Mouse (Mus musculus) forebrain, embryonic 11.5 days (tissue): ENCODE measurements around the gene Map3k4. TPM values are rescaled to one million over a fixed set of nuclear protein-coding genes. Genes with fewer than 3 reads are reported as not detected.
"Not testable (repeated sequence)": the region's sequence is repeated elsewhere in the genome, so short reads cannot be mapped to it uniquely, and the experiment has no call there.

ENCODE experiments used
- ATAC-seq: fragments of 200-750 bp; cut with Nextera tagmentation; replicated peaks from 2 replicates; pipeline ENCODE4 v1.8.0; 2017; ENCODE audit warnings: moderate TSS enrichment; ENCODE audit not compliant: low FRiP score
- DNase-seq: peaks from one replicate; pipeline ENCODE4 v3.0.0-alpha.2; 2017; ENCODE audit warnings: low spot score
- H3K27ac ChIP-seq: fragments of 300-500 bp; sonication (generic); 2 replicates; pipeline ENCODE4 v1.5.1; 2014; ENCODE audit warnings: low read depth, low read length
- H3K27me3 ChIP-seq: fragments of 300-500 bp; sonication (generic); 2 replicates; pipeline ENCODE4 v1.6.1; 2014; ENCODE audit warnings: mild to moderate bottlenecking, low read length, mixed read lengths; ENCODE audit not compliant: control insufficient read depth, insufficient read depth
- H3K36me3 ChIP-seq: fragments of 300-500 bp; sonication (generic); 2 replicates; pipeline ENCODE4 v1.6.1; 2014; ENCODE audit warnings: mild to moderate bottlenecking, low read length, moderate library complexity, mixed read lengths; ENCODE audit not compliant: control insufficient read depth, insufficient read depth
- H3K4me1 ChIP-seq: fragments of 300-500 bp; sonication (generic); replicated peaks from 2 replicates; pipeline ENCODE4 v1.6.1; 2014; ENCODE audit warnings: low read length, mixed read lengths; ENCODE audit not compliant: control insufficient read depth, insufficient read depth
- H3K4me2 ChIP-seq: fragments of 300-500 bp; sonication (generic); 2 replicates; pipeline ENCODE4 v1.6.1; 2014; ENCODE audit warnings: low read depth, mild to moderate bottlenecking, low read length, moderate library complexity, mixed read lengths; ENCODE audit not compliant: severe bottlenecking
- H3K4me3 ChIP-seq: fragments of 300-500 bp; sonication (generic); 2 replicates; pipeline ENCODE4 v1.5.1; 2014; ENCODE audit warnings: low read depth, low read length
- H3K9ac ChIP-seq: fragments of 300-500 bp; sonication (generic); 2 replicates; pipeline ENCODE4 v1.6.1; 2014; ENCODE audit warnings: low read length
- H3K9me3 ChIP-seq: fragments of 300-500 bp; sonication (generic); 2 replicates; pipeline ENCODE4 v1.6.1; 2016; ENCODE audit warnings: low read length, mixed read lengths; ENCODE audit not compliant: control insufficient read depth
- WGBS: fragments of 180-500 bp; shearing (Covaris S2); extraction: QIAGEN DNeasy Blood & Tissue Kit; methylation state at CpG from one replicate; pipeline ENCODE4 v1.1.7; 2014; 5-methylcytosine and 5-hydroxymethylcytosine counted together
- polyA plus RNA-seq: library from polyadenylated mRNA; unstranded; fragments of >200 nt; fragmentation: Nextera tagmentation; extraction: Ambion mirVana; gene quantifications from 2 replicates; pipeline ENCODE4 v1.2.1, GENCODE M21; 2014

Map3k4 gene
- polyA plus RNA-seq, 1 experiment from 2014 or later: 49.5 TPM

- H3K36me3 ChIP-seq: no peaks in the 10 kb centered on the region
- 43% methylated on average over 10 of the region's 10 CpGs for WGBS
- no peaks in the 10 kb centered on the region; the same call in 1 of the 2 replicates for H3K4me1 ChIP-seq
- ATAC-seq (0 out of 2 replicates have a peak, but pooled peaks have one; percentile 55), DNase-seq (no peak)
- no peak overlapping the region for H3K4me2 ChIP-seq
- H3K4me3 ChIP-seq: no peak overlapping the region
- H3K9me3 ChIP-seq: no peaks in the 10 kb centered on the region
- H3K9ac ChIP-seq: no peak overlapping the region
- H3K27ac ChIP-seq: no peak overlapping the region
- no peaks in the 10 kb centered on the region for H3K27me3 ChIP-seq
These were observed 27.9 kb downstream of the Map3k4 start for GRCm38 (mm10) chr17:12290735-12291134.

- not testable (repeated sequence) for H3K9me3 ChIP-seq, H3K27me3 ChIP-seq, ATAC-seq, H3K4me1 ChIP-seq, H3K4me2 ChIP-seq, DNase-seq, H3K4me3 ChIP-seq, H3K27ac ChIP-seq, H3K36me3 ChIP-seq, H3K9ac ChIP-seq
- 86% methylated on average over 1 of the region's 1 CpGs for WGBS
These were observed 28.8 kb downstream of the Map3k4 start for GRCm38 (mm10) chr17:12289836-12290235.

GRCm38 (mm10) chr17:12288871-12289270, 29.7 kb downstream of the Map3k4 start:
- H3K4me2 ChIP-seq: no peak overlapping the region
- 98% methylated on average over 4 of the region's 4 CpGs for WGBS

GRCm38 (mm10) chr17:12279810-12280209, 38.8 kb downstream of the Map3k4 start:
- no peak overlapping the region for H3K27ac ChIP-seq
- ATAC-seq (no peak), DNase-seq (no peak)
- no peak overlapping the region for H3K4me3 ChIP-seq
- no peaks in the 10 kb centered on the region for H3K4me1 ChIP-seq
- no peaks in the 10 kb centered on the region; the same call in 1 of the 2 replicates for H3K9me3 ChIP-seq
- no peaks in the 10 kb centered on the region for H3K36me3 ChIP-seq
- WGBS: 95% methylated on average over 10 of the region's 10 CpGs
- H3K27me3 ChIP-seq: no peaks in the 10 kb centered on the region
- no peak overlapping the region for H3K4me2 ChIP-seq
- no peak overlapping the region for H3K9ac ChIP-seq

More at GRCm38 (mm10) chr17:12288871-12289270, 29.7 kb downstream of the Map3k4 start:
- no peaks in the 10 kb centered on the region for H3K36me3 ChIP-seq
- H3K9ac ChIP-seq: no peak overlapping the region
- no peak overlapping the region for H3K27ac ChIP-seq
- H3K4me3 ChIP-seq: no peak overlapping the region
- H3K4me1 ChIP-seq: no peaks in the 10 kb centered on the region; the same call in 1 of the 2 replicates
- no peaks in the 10 kb centered on the region for H3K27me3 ChIP-seq
- H3K9me3 ChIP-seq: no peaks in the 10 kb centered on the region
- DNase-seq: no peak
- no peak for ATAC-seq

GRCm38 (mm10) chr17:12278073-12278472, 40.5 kb downstream of the Map3k4 start:
- WGBS: 94% methylated on average over 5 of the region's 5 CpGs
- ATAC-seq (no peak), DNase-seq (no peak)
- no peak overlapping the region for H3K4me3 ChIP-seq
- no peak overlapping the region for H3K4me2 ChIP-seq
- H3K27me3 ChIP-seq: no peaks in the 10 kb centered on the region
- H3K36me3 ChIP-seq: no peaks in the 10 kb centered on the region
- no peaks in the 10 kb centered on the region for H3K9me3 ChIP-seq
- no peaks in the 10 kb centered on the region for H3K4me1 ChIP-seq
- H3K9ac ChIP-seq: no peak overlapping the region
- H3K27ac ChIP-seq: no peak overlapping the region

GRCm38 (mm10) chr17:12277297-12277696, 41.3 kb downstream of the Map3k4 start:
- H3K4me2 ChIP-seq: no peak overlapping the region
- no peak overlapping the region for H3K9ac ChIP-seq
- no peaks in the 10 kb centered on the region for H3K9me3 ChIP-seq
- 86% methylated on average over 4 of the region's 4 CpGs for WGBS
- H3K27ac ChIP-seq: no peak overlapping the region
- DNase-seq: no peak
- no peak overlapping the region for H3K4me3 ChIP-seq
- ATAC-seq: no peak
- H3K27me3 ChIP-seq: no peaks in the 10 kb centered on the region
- H3K36me3 ChIP-seq: no peaks in the 10 kb centered on the region
- no peaks in the 10 kb centered on the region for H3K4me1 ChIP-seq

- no peak overlapping the region for H3K4me2 ChIP-seq
- ATAC-seq: no peak
- no peak for DNase-seq
- no peak overlapping the region for H3K27ac ChIP-seq
- no peaks in the 10 kb centered on the region for H3K36me3 ChIP-seq
- H3K4me1 ChIP-seq: no peaks in the 10 kb centered on the region
- no peak overlapping the region for H3K4me3 ChIP-seq
- H3K9ac ChIP-seq: no peak overlapping the region
- no peaks in the 10 kb centered on the region for H3K27me3 ChIP-seq
- no peaks in the 10 kb centered on the region for H3K9me3 ChIP-seq
- 94% methylated on average over 11 of the region's 11 CpGs for whole genome bisulfite sequencing
These were observed 41.9 kb downstream of the Map3k4 start for GRCm38 (mm10) chr17:12276496-12277200.

- WGBS: 77% methylated on average over 9 of the region's 9 CpGs
- Histone ChIP-seq H3K27me3 (no peaks in the 10 kb centered on the region), H3K4me2 (no peak overlapping the region), H3K4me1 (no peaks in the 10 kb centered on the region), H3K27ac (no peak overlapping the region), H3K9me3 (no peaks in the 10 kb centered on the region), H3K9ac (no peak overlapping the region), H3K36me3 (0 out of 2 replicates have a peak, but pooled peaks cover 3% of the 10 kb centered on the region), H3K4me3 (no peak overlapping the region)
- DNase-seq: no peak
- no peak for ATAC-seq
These were observed 42.8 kb downstream of the Map3k4 start for GRCm38 (mm10) chr17:12275756-12276155.

GRCm38 (mm10) chr17:12273032-12273431, 45.6 kb downstream of the Map3k4 start:
- H3K27ac ChIP-seq: no peak overlapping the region
- no peak overlapping the region for H3K4me3 ChIP-seq
- ATAC-seq (no peak), DNase-seq (no peak)
- H3K9me3 ChIP-seq: no peaks in the 10 kb centered on the region
- H3K4me1 ChIP-seq: no peaks in the 10 kb centered on the region
- H3K27me3 ChIP-seq: no peaks in the 10 kb centered on the region
- no peak overlapping the region for H3K9ac ChIP-seq
- peaks cover 3% of the 10 kb centered on the region; the same call in 1 of the 2 replicates for H3K36me3 ChIP-seq
- 92% methylated on average over 5 of the region's 5 CpGs for WGBS
- H3K4me2 ChIP-seq: no peak overlapping the region
